Mouse (Mus musculus) lung, embryonic 14.5 days (tissue): ENCODE data around the gene Fbxo34. TPM values are rescaled to one million over a fixed set of nuclear protein-coding genes. Genes with fewer than 3 reads are reported as not detected.
"Not testable (repeated sequence)": the region's sequence is repeated elsewhere in the genome, so short reads cannot be mapped to it uniquely, and the experiment has no call there.

Source experiments
- ATAC-seq: fragments of 200-750 bp; cut with Nextera tagmentation; 2 replicates; pipeline ENCODE4 v1.8.0; 2017; ENCODE audit warnings: mild to moderate bottlenecking, moderate TSS enrichment, moderate library complexity; ENCODE audit not compliant: insufficient read depth
- DNase-seq: peaks from one replicate; pipeline ENCODE4 v3.0.0-alpha.2; 2015
- H3K27ac ChIP-seq: fragments of 300-500 bp; sonication (generic); 2 replicates; pipeline ENCODE4 v1.5.1; 2014; ENCODE audit warnings: low read depth, mild to moderate bottlenecking, moderate library complexity
- H3K27me3 ChIP-seq: fragments of 300-500 bp; sonication (generic); 2 replicates; pipeline ENCODE4 v1.6.1; 2014; ENCODE audit warnings: low read length, control low read depth; ENCODE audit not compliant: insufficient read depth
- H3K36me3 ChIP-seq: fragments of 300-500 bp; sonication (generic); 2 replicates; pipeline ENCODE4 v1.6.1; 2014; ENCODE audit warnings: control low read depth; ENCODE audit not compliant: insufficient read depth
- H3K4me1 ChIP-seq: fragments of 300-500 bp; sonication (generic); 2 replicates; pipeline ENCODE4 v1.6.1; 2014; ENCODE audit warnings: antibody characterized with exemption, control low read depth; ENCODE audit not compliant: insufficient read depth
- H3K4me2 ChIP-seq: fragments of 300-500 bp; sonication (generic); 2 replicates; pipeline ENCODE4 v1.6.1; 2014; ENCODE audit warnings: mild to moderate bottlenecking
- H3K4me3 ChIP-seq: fragments of 300-500 bp; sonication (generic); 2 replicates; pipeline ENCODE4 v1.5.1; 2014; ENCODE audit warnings: low read depth, low read length
- H3K9ac ChIP-seq: fragments of 300-500 bp; sonication (generic); 2 replicates; pipeline ENCODE4 v1.6.1; 2014
- H3K9me3 ChIP-seq: fragments of 300-500 bp; sonication (generic); 2 replicates; pipeline ENCODE4 v1.6.1; 2016; ENCODE audit warnings: low read depth, low read length, control low read depth
- CTCF ChIP-seq: IDR thresholded peaks from 2 replicates; pipeline ENCODE4 v1.5.1; 2016; ENCODE audit warnings: antibody characterized with exemption, low read depth
- WGBS: fragments of 180-500 bp; shearing (Covaris S2); extraction: QIAGEN DNeasy Blood & Tissue Kit; methylation state at CpG from one replicate; pipeline ENCODE4 v1.1.7; 2014; 5-methylcytosine and 5-hydroxymethylcytosine counted together
- polyA plus RNA-seq: library from polyadenylated mRNA; unstranded; fragments of >200 nt; fragmentation: Nextera tagmentation; extraction: Ambion mirVana; gene quantifications from 2 replicates; pipeline ENCODE4 v1.2.1, GENCODE M21; 2014

Gene Fbxo34
- polyA plus RNA-seq, 1 experiment from 2014 or later, result 23.5 TPM

DNA sequence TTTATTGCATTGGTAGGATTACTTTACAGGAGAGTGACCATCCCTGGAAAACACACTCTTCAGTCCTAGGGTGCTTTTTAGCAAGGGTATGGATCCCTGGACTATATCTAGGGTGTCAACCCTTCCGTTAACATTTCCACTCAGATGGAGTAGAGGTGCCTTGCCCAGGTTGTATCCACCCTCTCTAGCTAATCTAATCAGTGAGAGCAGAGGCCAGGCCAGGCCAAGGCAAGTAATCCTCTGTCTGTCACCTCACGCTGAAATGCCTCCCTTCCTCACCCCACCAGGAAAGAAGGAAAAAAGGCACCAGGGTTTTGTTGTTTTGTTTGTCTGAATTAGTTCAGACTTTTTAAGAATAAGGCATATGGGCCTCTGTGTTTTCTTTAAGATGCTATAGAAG is 77.6 kb downstream of the Fbxo34 start:
- WGBS, result 72% methylated on average over 2 of the region's 2 CpGs
- H3K36me3 ChIP-seq, result 0 out of 2 replicates have a peak, but pooled peaks cover 2% of the 10 kb centered on the region
- H3K4me3 ChIP-seq, result no peak overlapping the region
- H3K27ac ChIP-seq, result no peak overlapping the region
- no peak overlapping the region for H3K4me2 ChIP-seq
- H3K9ac ChIP-seq, result no peak overlapping the region
- no peaks in the 10 kb centered on the region for H3K4me1 ChIP-seq
- ATAC-seq, result no peak
- TF ChIP-seq CTCF, result no peak
- H3K9me3 ChIP-seq, result no peaks in the 10 kb centered on the region
- no peaks in the 10 kb centered on the region for H3K27me3 ChIP-seq
- no peak for DNase-seq

GRCm38 (mm10) chr14:47528293-47528692 is 78.1 kb downstream of the Fbxo34 start:
- H3K9me3 ChIP-seq, result no peaks in the 10 kb centered on the region
- DNase-seq (no peak), ATAC-seq (no peak)
- H3K9ac ChIP-seq, result no peak overlapping the region
- 73% methylated on average over 3 of the region's 3 CpGs for WGBS
- 0 out of 2 replicates have a peak, but pooled peaks cover 2% of the 10 kb centered on the region for H3K36me3 ChIP-seq
- no peak overlapping the region for H3K27ac ChIP-seq
- TF ChIP-seq CTCF, result no peak
- no peak overlapping the region for H3K4me3 ChIP-seq
- H3K27me3 ChIP-seq, result no peaks in the 10 kb centered on the region
- no peak overlapping the region for H3K4me2 ChIP-seq
- no peaks in the 10 kb centered on the region for H3K4me1 ChIP-seq

DNA sequence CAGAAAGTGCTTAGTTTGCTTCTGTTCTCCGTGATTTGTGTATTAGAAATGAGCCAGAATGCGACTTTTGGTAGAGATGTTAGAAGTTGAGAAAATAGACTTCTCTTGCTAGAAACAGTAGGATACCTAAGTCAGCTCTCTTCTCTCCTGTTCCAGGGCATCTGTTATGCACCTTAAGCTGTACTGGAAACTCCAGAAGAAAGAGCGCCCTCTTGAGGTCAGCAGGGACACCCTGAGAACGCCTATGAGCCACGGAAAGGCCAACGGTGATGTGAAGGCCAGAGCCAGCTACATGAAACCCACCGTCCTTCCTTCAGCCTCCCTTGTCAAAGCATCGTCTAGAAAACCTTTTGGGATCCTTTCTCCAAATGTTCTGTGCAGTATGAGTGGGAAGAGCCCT is 78.8 kb downstream of the Fbxo34 start:
- Histone ChIP-seq H3K4me3 (no peak overlapping the region), H3K36me3 (0 out of 2 replicates have a peak, but pooled peaks cover 2% of the 10 kb centered on the region), H3K4me1 (no peaks in the 10 kb centered on the region), H3K9me3 (no peaks in the 10 kb centered on the region), H3K27ac (no peak overlapping the region), H3K9ac (no peak overlapping the region), H3K27me3 (no peaks in the 10 kb centered on the region), H3K4me2 (no peak overlapping the region)
- DNase-seq, result peak; percentile 82
- ATAC-seq, result no peak
- TF ChIP-seq CTCF, result peak; percentile 76
- 35% methylated on average over 8 of the region's 8 CpGs for WGBS

- not testable (repeated sequence) for ATAC-seq, H3K27ac ChIP-seq, H3K36me3 ChIP-seq, H3K27me3 ChIP-seq, H3K4me3 ChIP-seq, H3K9me3 ChIP-seq, DNase-seq, H3K4me2 ChIP-seq, H3K4me1 ChIP-seq, H3K9ac ChIP-seq
- WGBS, result 89% methylated on average over 10 of the region's 12 CpGs
Measured at GRCm38 (mm10) chr14:47529592-47529991, 79.4 kb downstream of the Fbxo34 start.

- H3K27ac ChIP-seq, result no peak overlapping the region
- ATAC-seq (no peak), DNase-seq (no peak)
- no peaks in the 10 kb centered on the region for H3K9me3 ChIP-seq
- no peak overlapping the region for H3K9ac ChIP-seq
- H3K4me1 ChIP-seq, result no peaks in the 10 kb centered on the region
- WGBS, result 53% methylated on average over 1 of the region's 1 CpGs
- no peak for TF ChIP-seq CTCF
- H3K4me3 ChIP-seq, result no peak overlapping the region
- no peak overlapping the region for H3K4me2 ChIP-seq
- 0 out of 2 replicates have a peak, but pooled peaks cover 2% of the 10 kb centered on the region for H3K36me3 ChIP-seq
- H3K27me3 ChIP-seq, result no peaks in the 10 kb centered on the region
Measured at GRCm38 (mm10) chr14:47532496-47532895, 82.3 kb downstream of the Fbxo34 start.

- peak; percentile 82 for ATAC-seq
- WGBS, result 29% methylated on average over 11 of the region's 11 CpGs
- H3K27ac ChIP-seq, result peak overlapping the region; percentile 55
Measured at GRCm38 (mm10) chr14:47533365-47534175, 83.3 kb downstream of the Fbxo34 start.

GRCm38 (mm10) chr14:47534176-47534525 is 83.9 kb downstream of the Fbxo34 start:
- TF ChIP-seq CTCF, result no peak
- Histone ChIP-seq H3K9me3 (no peaks in the 10 kb centered on the region), H3K4me1 (no peaks in the 10 kb centered on the region), H3K36me3 (0 out of 2 replicates have a peak, but pooled peaks cover 2% of the 10 kb centered on the region), H3K27ac (no peak overlapping the region), H3K4me3 (no peak overlapping the region), H3K4me2 (no peak overlapping the region; the same call in 1 of the 2 replicates), H3K9ac (no peak overlapping the region; the same call in 1 of the 2 replicates), H3K27me3 (no peaks in the 10 kb centered on the region)
- no peak for DNase-seq
- WGBS, result 79% methylated on average over 5 of the region's 5 CpGs
- 0 out of 2 replicates have a peak, but pooled peaks have one; percentile 16 for ATAC-seq

More at GRCm38 (mm10) chr14:47533365-47534175, 83.3 kb downstream of the Fbxo34 start:
- Histone ChIP-seq H3K9ac (no peak overlapping the region), H3K4me3 (no peak overlapping the region), H3K27me3 (no peaks in the 10 kb centered on the region), H3K9me3 (no peaks in the 10 kb centered on the region), H3K36me3 (0 out of 2 replicates have a peak, but pooled peaks cover 2% of the 10 kb centered on the region), H3K4me1 (no peaks in the 10 kb centered on the region), H3K4me2 (peak overlapping the region; percentile 12; the same call in 1 of the 2 replicates)
- TF ChIP-seq CTCF, result peak; percentile 66
- peak; percentile 79 for DNase-seq
